Mouse (Mus musculus): Measurements from ENCODE around the gene Dctn3.

The Dctn3 gene

GRCm38 (mm10) chr4:41671963-41672480, 50.9 kb downstream of the Dctn3 start:
- DNase-seq (ENCODE audit: low spot score in 2 of 2) = no peak

- no peak for DNase-seq (ENCODE audit: low spot score in 2 of 2)
These were observed 51.5 kb downstream of the Dctn3 start for GRCm38 (mm10) chr4:41671500-41671899.

GRCm38 (mm10) chr4:41670836-41671235, 52.1 kb downstream of the Dctn3 start:
- DNase-seq (ENCODE audit: low spot score in 2 of 2) = peak in 1 of 2 experiments; percentile 60

- no peak for DNase-seq (ENCODE audit: low spot score in 2 of 2)
These were observed 56.3 kb downstream of the Dctn3 start for GRCm38 (mm10) chr4:41666646-41667045.

- no peak for DNase-seq (ENCODE audit: low spot score in 2 of 2)
These were observed 57.8 kb downstream of the Dctn3 start for GRCm38 (mm10) chr4:41665009-41665675.

Measured in spleen, postnatal 4 days (tissue).